Mouse (Mus musculus) liver, embryonic 16.5 days (tissue): ENCODE results near the gene Pccb. TPM values are rescaled to one million over a fixed set of nuclear protein-coding genes. Genes with fewer than 3 reads are reported as not detected.

Source experiments
- ATAC-seq: fragments of 200-750 bp; cut with Nextera tagmentation; 2 replicates; pipeline ENCODE4 v1.8.0; 2017; ENCODE audit warnings: low read depth, mild to moderate bottlenecking, moderate number of reproducible peaks, moderate library complexity
- H3K27ac ChIP-seq: fragments of 300-500 bp; sonication (generic); 2 replicates; pipeline ENCODE4 v1.5.1; 2014; ENCODE audit warnings: mild to moderate bottlenecking, low read length
- H3K27me3 ChIP-seq: fragments of 300-500 bp; sonication (generic); 2 replicates; pipeline ENCODE4 v1.6.1; 2014; ENCODE audit warnings: low read depth, low read length, mixed read lengths; ENCODE audit not compliant: control insufficient read depth, insufficient read depth
- H3K36me3 ChIP-seq: fragments of 300-500 bp; sonication (generic); 2 replicates; pipeline ENCODE4 v1.6.1; 2014; ENCODE audit warnings: mild to moderate bottlenecking; ENCODE audit not compliant: control insufficient read depth, insufficient read depth
- H3K4me1 ChIP-seq: fragments of 300-500 bp; sonication (generic); 2 replicates; pipeline ENCODE4 v1.6.1; 2014; ENCODE audit warnings: low read depth, low read length, mixed read lengths; ENCODE audit not compliant: control insufficient read depth
- H3K4me2 ChIP-seq: fragments of 300-500 bp; sonication (generic); 2 replicates; pipeline ENCODE4 v1.6.1; 2014; ENCODE audit warnings: low read depth, low read length, mixed read lengths
- H3K4me3 ChIP-seq: fragments of 300-500 bp; sonication (generic); 2 replicates; pipeline ENCODE4 v1.5.1; 2014; ENCODE audit warnings: low read depth, mild to moderate bottlenecking, low read length
- H3K9ac ChIP-seq: fragments of 300-500 bp; sonication (generic); 2 replicates; pipeline ENCODE4 v1.6.1; 2014; ENCODE audit warnings: low read depth, low read length
- H3K9me3 ChIP-seq: fragments of 300-500 bp; sonication (generic); replicated peaks from 2 replicates; pipeline ENCODE4 v1.6.1; 2016; ENCODE audit warnings: low read length; ENCODE audit not compliant: control insufficient read depth
- WGBS: fragments of 180-500 bp; shearing (Covaris S2); extraction: QIAGEN DNeasy Blood & Tissue Kit; methylation state at CpG from one replicate; pipeline ENCODE4 v1.1.7; 2014; ENCODE audit not compliant: insufficient replicate concordance; 5-methylcytosine and 5-hydroxymethylcytosine counted together
- polyA plus RNA-seq: library from polyadenylated mRNA; unstranded; fragments of >200 nt; fragmentation: Nextera tagmentation; extraction: Ambion mirVana; gene quantifications from 2 replicates; pipeline ENCODE4 v1.2.1, GENCODE M21; 2015

Pccb gene
- polyA plus RNA-seq, 1 experiment from 2014 or later = 8.8 TPM

DNA sequence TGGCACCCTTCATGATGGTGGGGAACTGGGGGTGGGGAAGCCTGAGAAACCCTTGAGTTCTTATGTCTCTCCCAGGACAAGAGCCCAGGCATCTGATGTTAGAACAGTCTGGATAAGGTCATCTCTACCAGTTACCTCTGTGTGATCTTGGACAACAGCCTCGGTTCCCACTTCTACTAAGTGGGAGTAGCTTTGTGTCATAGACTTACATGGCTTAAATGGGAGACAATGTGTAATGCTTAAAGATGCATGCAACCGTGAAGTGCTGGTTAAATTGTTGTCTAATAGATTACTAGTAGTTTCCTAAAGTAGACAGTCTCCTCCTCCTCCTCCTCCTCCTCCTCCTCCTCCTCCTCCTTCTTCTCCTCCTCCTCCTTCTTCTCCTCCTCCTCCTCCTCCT lies 2.2 kb upstream of the Pccb start:
- H3K4me1 ChIP-seq = peaks cover 20% of the 10 kb centered on the region
- no peak for ATAC-seq
- H3K27ac ChIP-seq = no peak overlapping the region
- H3K27me3 ChIP-seq = no peaks in the 10 kb centered on the region
- no peaks in the 10 kb centered on the region for H3K36me3 ChIP-seq
- H3K4me2 ChIP-seq = no peak overlapping the region; the same call in 1 of the 2 replicates
- no peaks in the 10 kb centered on the region for H3K9me3 ChIP-seq
- H3K9ac ChIP-seq = no peak overlapping the region
- WGBS = 36% methylated on average over 2 of the region's 2 CpGs
- H3K4me3 ChIP-seq = no peak overlapping the region

DNA sequence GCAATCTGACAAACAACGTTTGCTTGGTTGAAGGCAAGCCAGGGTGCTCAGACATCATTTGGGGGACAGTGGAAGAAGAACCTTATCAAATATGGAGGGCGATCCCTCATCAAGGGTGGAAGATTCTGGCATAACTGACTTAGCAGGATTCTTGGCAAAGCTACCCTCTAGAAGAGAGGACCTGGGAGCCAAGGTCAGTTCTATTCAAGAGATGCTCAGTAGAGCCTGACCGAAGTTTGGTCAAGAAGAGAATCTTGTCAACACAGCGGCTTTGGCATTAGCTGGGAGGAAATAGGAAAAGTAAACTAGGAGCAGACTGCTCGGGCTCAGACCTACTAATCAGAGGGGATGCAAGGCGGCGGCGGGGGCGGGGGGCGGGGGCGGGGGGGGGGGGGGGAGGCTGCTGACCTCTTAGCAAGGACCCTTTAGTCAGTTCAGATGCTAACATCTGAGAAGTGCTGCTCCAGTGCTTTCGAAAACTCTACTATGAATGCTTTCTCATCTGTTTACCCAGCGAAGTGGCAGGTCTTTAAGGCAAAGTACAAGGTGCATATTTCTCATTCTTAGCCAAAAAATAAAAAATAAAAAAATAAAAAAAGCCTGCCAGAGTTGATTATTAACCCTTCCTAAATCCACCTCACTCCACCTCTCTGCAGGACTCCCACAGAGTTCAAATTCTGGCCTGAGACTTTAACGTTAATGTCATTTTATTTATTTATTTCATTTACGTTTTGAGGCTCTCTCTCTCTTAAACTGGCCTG lies 1.3 kb upstream of the Pccb start:
- WGBS = 68% methylated on average over 14 of the region's 15 CpGs
- Histone ChIP-seq H3K4me2 (no peak overlapping the region), H3K4me1 (peaks cover 20% of the 10 kb centered on the region), H3K27ac (no peak overlapping the region), H3K4me3 (no peak overlapping the region), H3K36me3 (no peaks in the 10 kb centered on the region), H3K9me3 (no peaks in the 10 kb centered on the region), H3K9ac (no peak overlapping the region), H3K27me3 (no peaks in the 10 kb centered on the region)
- no peak for ATAC-seq

DNA sequence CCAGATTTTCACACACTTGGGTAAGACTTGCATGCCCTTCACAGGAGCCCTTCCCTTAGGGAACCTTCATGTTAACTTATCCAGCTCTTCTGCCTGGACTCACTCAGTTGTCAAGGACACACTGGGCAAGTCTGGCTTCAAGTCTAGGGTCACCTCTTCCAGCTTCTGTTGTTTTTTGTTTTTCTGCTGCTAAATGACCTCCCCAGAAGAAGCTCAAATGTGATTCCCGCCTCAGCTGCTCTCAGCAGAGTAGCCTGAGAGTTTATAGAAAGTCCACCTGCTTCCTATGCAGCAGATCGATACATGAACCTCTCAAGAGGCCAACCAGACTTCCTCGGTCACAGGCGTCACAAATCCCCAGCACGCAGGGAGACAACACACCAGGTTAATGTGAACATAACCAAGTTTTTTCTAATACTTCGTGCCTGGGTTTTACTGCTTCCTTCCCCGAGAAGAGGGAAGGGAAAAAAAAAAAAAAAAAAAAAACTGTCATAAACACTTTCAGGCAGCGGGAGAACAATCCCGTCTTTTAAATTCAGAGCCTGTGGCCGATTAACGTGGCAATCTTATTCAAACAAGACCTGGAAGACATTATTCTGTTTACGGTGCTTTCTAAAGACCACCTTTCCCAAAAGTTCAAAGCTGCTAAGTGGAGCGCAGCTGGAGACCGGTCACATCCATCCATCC lies 794 bp downstream of the Pccb start:
- Histone ChIP-seq H3K4me3 (peak overlapping the region; percentile 81), H3K27me3 (no peaks in the 10 kb centered on the region), H3K9ac (peak overlapping the region; percentile 76), H3K4me1 (peaks cover 20% of the 10 kb centered on the region), H3K36me3 (no peaks in the 10 kb centered on the region), H3K4me2 (peak overlapping the region; percentile 93), H3K27ac (peak overlapping the region; percentile 89), H3K9me3 (no peaks in the 10 kb centered on the region)
- ATAC-seq = no peak
- WGBS = 2% methylated on average over 14 of the region's 14 CpGs

DNA sequence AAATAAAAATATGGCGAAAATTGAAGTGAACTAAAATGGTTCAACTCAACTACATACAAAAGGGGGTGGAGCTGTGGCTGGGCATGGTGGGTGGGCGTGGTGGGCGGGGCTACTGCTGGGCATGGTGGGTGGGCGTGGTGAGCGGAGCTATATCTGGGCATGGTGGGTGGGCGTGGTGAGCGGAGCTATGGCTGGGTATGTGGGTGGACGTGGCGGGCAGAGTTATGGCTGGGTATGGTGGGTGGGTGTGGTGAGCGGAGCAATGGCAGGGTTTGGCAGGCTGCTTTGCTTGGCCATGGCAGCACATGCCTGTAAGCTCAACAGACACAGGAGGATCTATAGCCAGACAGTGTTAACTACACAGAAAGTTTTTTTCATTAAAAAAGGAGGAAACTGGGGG lies 15.9 kb downstream of the Pccb start:
- WGBS = 72% methylated on average over 10 of the region's 10 CpGs
- H3K4me2 ChIP-seq = no peak overlapping the region
- H3K4me3 ChIP-seq = no peak overlapping the region
- H3K27ac ChIP-seq = no peak overlapping the region
- H3K4me1 ChIP-seq = peaks cover 3% of the 10 kb centered on the region; the same call in 1 of the 2 replicates
- H3K27me3 ChIP-seq = no peaks in the 10 kb centered on the region
- ATAC-seq = no peak
- H3K36me3 ChIP-seq = no peaks in the 10 kb centered on the region
- H3K9ac ChIP-seq = no peak overlapping the region
- no peaks in the 10 kb centered on the region for H3K9me3 ChIP-seq

DNA sequence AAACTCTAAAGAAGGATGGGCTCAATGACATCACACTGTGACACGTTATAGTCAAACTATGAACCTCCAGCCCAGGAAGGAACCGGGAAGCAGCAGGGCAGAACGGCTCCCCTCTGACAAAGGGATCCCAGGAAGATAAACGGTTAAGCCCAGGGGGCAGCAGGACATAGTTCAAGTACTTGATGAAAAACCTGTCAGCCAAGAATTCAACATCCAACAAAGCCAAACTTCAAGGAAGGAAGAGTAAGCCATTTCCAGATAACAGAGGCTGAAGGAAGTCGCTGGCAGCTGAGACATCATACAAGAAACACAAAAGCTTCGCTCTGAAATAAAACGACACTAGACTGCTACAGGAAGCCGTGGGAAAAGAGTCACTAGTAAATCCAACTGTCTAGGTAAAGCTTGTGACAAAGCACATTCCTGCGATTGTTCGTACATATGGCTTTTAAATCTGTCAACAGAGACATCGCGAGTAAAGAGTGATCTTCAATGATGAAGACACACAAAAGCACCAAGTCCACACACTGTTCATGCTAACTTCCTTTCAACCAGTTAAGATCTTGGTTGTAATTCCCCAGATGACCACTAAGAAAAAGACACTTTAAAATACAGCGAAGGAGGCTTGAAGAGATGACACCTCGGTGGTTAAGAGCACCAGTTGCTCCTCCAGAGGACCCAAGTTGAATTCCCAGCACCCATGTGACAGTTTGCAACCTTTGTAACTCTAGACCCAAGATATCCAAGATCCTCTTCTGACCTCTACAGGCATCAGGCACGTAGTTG lies 16.8 kb downstream of the Pccb start:
- no peaks in the 10 kb centered on the region for H3K36me3 ChIP-seq
- no peak overlapping the region for H3K4me3 ChIP-seq
- H3K9me3 ChIP-seq = no peaks in the 10 kb centered on the region
- no peak overlapping the region for H3K4me2 ChIP-seq
- 49% methylated on average over 15 of the region's 15 CpGs for WGBS
- H3K27ac ChIP-seq = no peak overlapping the region
- H3K9ac ChIP-seq = no peak overlapping the region
- peaks cover 3% of the 10 kb centered on the region; the same call in 1 of the 2 replicates for H3K4me1 ChIP-seq
- no peaks in the 10 kb centered on the region for H3K27me3 ChIP-seq
- no peak for ATAC-seq

DNA sequence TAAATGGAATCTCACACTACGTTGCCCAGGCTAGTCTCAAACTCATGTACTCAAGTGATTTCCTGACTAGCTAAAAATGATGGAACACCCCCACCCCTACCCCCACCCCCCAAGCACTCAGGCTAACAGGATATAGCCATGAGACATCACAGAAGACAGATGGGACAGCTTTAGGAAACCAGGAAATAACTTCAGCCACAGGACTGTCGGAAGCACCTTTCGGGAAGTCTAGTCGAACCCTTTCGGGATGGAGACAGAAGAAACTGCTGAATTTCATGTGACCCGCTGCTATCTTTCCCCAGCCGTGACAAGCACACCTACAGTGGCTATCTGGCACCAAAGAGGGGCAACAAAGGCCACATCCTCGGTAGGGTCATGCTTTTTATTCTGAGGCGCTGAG lies 19.4 kb downstream of the Pccb start:
- no peaks in the 10 kb centered on the region for H3K27me3 ChIP-seq
- ATAC-seq = no peak
- H3K36me3 ChIP-seq = no peaks in the 10 kb centered on the region
- no peak overlapping the region for H3K4me2 ChIP-seq
- no peak overlapping the region for H3K4me3 ChIP-seq
- no peak overlapping the region for H3K9ac ChIP-seq
- WGBS = 82% methylated on average over 9 of the region's 9 CpGs
- H3K4me1 ChIP-seq = peaks cover 6% of the 10 kb centered on the region; the same call in 1 of the 2 replicates
- no peak overlapping the region for H3K27ac ChIP-seq
- H3K9me3 ChIP-seq = no peaks in the 10 kb centered on the region

DNA sequence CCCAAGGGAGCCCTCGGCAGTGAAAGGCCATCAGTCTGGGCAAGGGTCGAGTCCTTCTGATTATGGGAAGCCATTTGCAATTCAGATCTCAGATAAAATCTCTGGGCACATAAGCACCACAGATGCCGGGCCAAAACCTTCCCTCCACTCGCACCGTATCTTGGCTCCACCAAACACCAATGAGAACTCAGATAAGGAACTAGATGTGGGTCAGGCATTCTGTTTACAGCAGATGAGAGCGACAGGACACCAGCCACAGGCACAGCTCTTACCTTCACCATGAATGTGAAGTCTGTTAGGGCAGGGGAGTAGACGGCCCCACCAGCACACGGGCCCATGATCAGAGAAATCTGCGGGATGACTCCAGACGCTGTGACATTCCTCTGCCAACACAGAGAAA lies 22.3 kb downstream of the Pccb start:
- Histone ChIP-seq H3K9ac (no peak overlapping the region), H3K4me1 (peaks cover 2% of the 10 kb centered on the region; the same call in 1 of the 2 replicates), H3K9me3 (no peaks in the 10 kb centered on the region), H3K27ac (no peak overlapping the region), H3K4me2 (no peak overlapping the region), H3K4me3 (no peak overlapping the region), H3K36me3 (no peaks in the 10 kb centered on the region), H3K27me3 (no peaks in the 10 kb centered on the region)
- WGBS = 43% methylated on average over 10 of the region's 10 CpGs
- peak; percentile 80 for ATAC-seq

DNA sequence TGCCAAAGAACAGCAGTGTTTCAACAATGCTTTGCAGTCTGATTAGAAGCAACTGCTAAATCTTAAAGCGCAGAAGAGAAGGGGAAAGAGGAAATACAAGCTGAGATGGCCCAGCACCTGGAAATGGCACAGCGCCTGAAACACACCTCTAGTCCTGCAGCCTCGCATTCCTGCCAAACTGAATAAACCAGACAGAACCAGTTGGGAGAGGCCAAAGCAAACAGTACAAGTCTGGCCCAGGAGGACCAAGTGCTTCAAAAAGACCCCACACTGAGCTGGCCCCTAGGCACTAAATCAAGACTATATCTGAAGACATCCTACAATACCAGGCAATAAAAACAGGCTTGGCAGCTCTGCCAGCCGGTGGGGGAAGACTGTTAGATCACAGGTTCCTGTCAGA lies 28.8 kb downstream of the Pccb start:
- Histone ChIP-seq H3K36me3 (no peaks in the 10 kb centered on the region; the same call in 1 of the 2 replicates), H3K27me3 (no peaks in the 10 kb centered on the region), H3K27ac (no peak overlapping the region), H3K9me3 (no peaks in the 10 kb centered on the region; the same call in 1 of the 2 replicates), H3K9ac (no peak overlapping the region), H3K4me1 (no peaks in the 10 kb centered on the region), H3K4me2 (no peak overlapping the region), H3K4me3 (no peak overlapping the region)
- ATAC-seq = no peak
- 75% methylated on average over 4 of the region's 4 CpGs for WGBS
